Mouse (Mus musculus) ES-Bruce4 (cell line): Measurements from ENCODE around the gene Bpifc. TPM values are rescaled to one million over a fixed set of nuclear protein-coding genes. Genes with fewer than 3 reads are reported as not detected.

Source experiments
- H3K27ac ChIP-seq: 2 replicates; pipeline ENCODE4 v1.5.1; 2012; ENCODE audit warnings: low read length, inconsistent platforms; ENCODE audit not compliant: insufficient read depth
- H3K27me3 ChIP-seq: 2 replicates; pipeline ENCODE4 v1.6.1; 2012; ENCODE audit warnings: mild to moderate bottlenecking, low read length, inconsistent platforms; ENCODE audit not compliant: control insufficient read depth, poor library complexity, insufficient read depth, severe bottlenecking
- H3K36me3 ChIP-seq: 2 replicates; pipeline ENCODE4 v1.6.1; 2012; ENCODE audit warnings: inconsistent platforms, mild to moderate bottlenecking, low read length, moderate library complexity; ENCODE audit not compliant: control insufficient read depth, poor library complexity, insufficient read depth, severe bottlenecking
- H3K4me1 ChIP-seq: one replicate; pipeline ENCODE4 v1.8.1; 2011; ENCODE audit warnings: low read length; ENCODE audit not compliant: control insufficient read depth, insufficient read depth
- H3K4me3 ChIP-seq: 2 replicates; pipeline ENCODE4 v1.5.1; 2011; ENCODE audit warnings: low read depth, mild to moderate bottlenecking, low read length
- H3K9ac ChIP-seq: 2 replicates; pipeline ENCODE4 v1.6.1; 2012; ENCODE audit warnings: low read depth, mild to moderate bottlenecking, inconsistent platforms; ENCODE audit not compliant: poor library complexity, severe bottlenecking
- H3K9me3 ChIP-seq: replicated peaks from 2 replicates; pipeline ENCODE4 v1.6.1; 2012; ENCODE audit warnings: mild to moderate bottlenecking, low read length, inconsistent platforms; ENCODE audit not compliant: control insufficient read depth, poor library complexity, insufficient read depth, severe bottlenecking
- CTCF ChIP-seq: IDR thresholded peaks from one replicate; pipeline ENCODE4 v1.8.1; 2011; ENCODE audit warnings: low read depth, low read length
- EP300 ChIP-seq: IDR thresholded peaks from 2 replicates; pipeline ENCODE4 v1.6.1; 2011; ENCODE audit warnings: low read depth, low read length; ENCODE audit not compliant: insufficient read depth
- POLR2A ChIP-seq: IDR thresholded peaks from one replicate; pipeline ENCODE4 v1.8.1; 2011; ENCODE audit warnings: low read length; ENCODE audit not compliant: insufficient read depth
- polyA plus RNA-seq: library from polyadenylated mRNA; stranded (reverse); fragments of >200 nt; gene quantifications from 2 replicates; pipeline ENCODE4 v1.2.4, GENCODE M21; 2011; ENCODE audit warnings: low read depth; ENCODE audit not compliant: missing spikeins, insufficient read depth, insufficient read length

The Bpifc gene
- polyA plus RNA-seq, 1 experiment = not detected

GRCm38 (mm10) chr10:85992412-85992811 is 19.3 kb downstream of the Bpifc start:
- Histone ChIP-seq H3K4me1 (no peaks in the 10 kb centered on the region), H3K9ac (no peak overlapping the region), H3K27me3 (no peaks in the 10 kb centered on the region), H3K36me3 (no peaks in the 10 kb centered on the region), H3K4me3 (no peak overlapping the region), H3K27ac (no peak overlapping the region), H3K9me3 (no peaks in the 10 kb centered on the region)
- TF ChIP-seq CTCF = no peak
- TF ChIP-seq POLR2A = no peak
- no peak for TF ChIP-seq EP300

GRCm38 (mm10) chr10:85989412-85990115 is 22.1 kb downstream of the Bpifc start:
- TF ChIP-seq POLR2A (no peak), CTCF (no peak), EP300 (no peak)

GRCm38 (mm10) chr10:85972915-85973314 is 38.8 kb downstream of the Bpifc start:
- Histone ChIP-seq H3K4me1 (no peaks in the 10 kb centered on the region), H3K9ac (no peak overlapping the region), H3K36me3 (no peaks in the 10 kb centered on the region), H3K4me3 (no peak overlapping the region), H3K27me3 (no peaks in the 10 kb centered on the region), H3K27ac (no peak overlapping the region), H3K9me3 (no peaks in the 10 kb centered on the region)
- TF ChIP-seq CTCF (no peak), EP300 (no peak), POLR2A (no peak)

More at GRCm38 (mm10) chr10:85989412-85990115, 22.1 kb downstream of the Bpifc start:
- Histone ChIP-seq H3K27ac (no peak overlapping the region), H3K27me3 (no peaks in the 10 kb centered on the region), H3K4me1 (no peaks in the 10 kb centered on the region), H3K9me3 (no peaks in the 10 kb centered on the region), H3K36me3 (no peaks in the 10 kb centered on the region), H3K4me3 (no peak overlapping the region), H3K9ac (no peak overlapping the region)

DNA sequence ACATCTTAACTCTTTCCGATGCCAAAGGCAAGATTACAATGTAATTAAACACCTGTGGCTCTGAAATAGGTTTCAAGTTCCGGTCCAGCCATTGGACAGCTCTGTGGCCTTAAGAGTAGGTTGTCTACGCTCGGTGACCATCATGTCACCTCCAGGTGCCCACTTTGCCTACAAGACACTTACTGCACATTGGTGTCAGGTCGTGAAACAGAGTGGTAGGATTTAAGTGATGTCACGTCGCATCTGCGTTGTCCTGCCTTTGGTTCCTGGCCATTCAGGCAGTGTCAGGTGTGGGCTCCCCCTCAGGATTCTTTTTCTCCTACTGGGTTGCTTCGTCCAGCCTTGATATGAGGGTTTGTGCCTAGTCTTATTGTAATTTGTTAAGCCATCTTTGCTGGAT is 39.9 kb downstream of the Bpifc start:
- H3K9me3 ChIP-seq = no peaks in the 10 kb centered on the region
- no peak overlapping the region for H3K27ac ChIP-seq
- H3K4me3 ChIP-seq = no peak overlapping the region
- H3K36me3 ChIP-seq = no peaks in the 10 kb centered on the region
- no peaks in the 10 kb centered on the region for H3K27me3 ChIP-seq
- TF ChIP-seq CTCF = no peak
- TF ChIP-seq EP300 = no peak
- TF ChIP-seq POLR2A = no peak
- H3K9ac ChIP-seq = no peak overlapping the region
- H3K4me1 ChIP-seq = no peaks in the 10 kb centered on the region

- Histone ChIP-seq H3K4me1 (no peaks in the 10 kb centered on the region), H3K27ac (no peak overlapping the region), H3K36me3 (no peaks in the 10 kb centered on the region), H3K27me3 (no peaks in the 10 kb centered on the region), H3K9ac (no peak overlapping the region), H3K4me3 (no peak overlapping the region), H3K9me3 (no peaks in the 10 kb centered on the region)
- TF ChIP-seq EP300 = no peak
- TF ChIP-seq CTCF = no peak
- no peak for TF ChIP-seq POLR2A
These were observed 41.6 kb downstream of the Bpifc start for GRCm38 (mm10) chr10:85969894-85970620.

- no peak overlapping the region for H3K9ac ChIP-seq
- H3K4me3 ChIP-seq = no peak overlapping the region
- H3K36me3 ChIP-seq = no peaks in the 10 kb centered on the region
- no peak overlapping the region for H3K27ac ChIP-seq
- H3K9me3 ChIP-seq = no peaks in the 10 kb centered on the region
- TF ChIP-seq CTCF (no peak), POLR2A (no peak), EP300 (no peak)
- no peaks in the 10 kb centered on the region for H3K4me1 ChIP-seq
- H3K27me3 ChIP-seq = no peaks in the 10 kb centered on the region
These were observed 43.0 kb downstream of the Bpifc start for GRCm38 (mm10) chr10:85968731-85969130.
